Mouse (Mus musculus) adrenal gland, adult (tissue): Measurements from ENCODE around the gene Car2.

ENCODE experiments used
- DNase-seq, 2 experiments: peaks; one replicate each; pipeline ENCODE4 v3.0.0; 2022 to 2023; ENCODE audit warnings: low spot score in 1 of 2; ENCODE audit not compliant: inconsistent age in 2 of 2

Gene Car2

GRCm38 (mm10) chr3:14945627-14946026 is 59.6 kb downstream of the Car2 start:
- DNase-seq, result no peak

DNA sequence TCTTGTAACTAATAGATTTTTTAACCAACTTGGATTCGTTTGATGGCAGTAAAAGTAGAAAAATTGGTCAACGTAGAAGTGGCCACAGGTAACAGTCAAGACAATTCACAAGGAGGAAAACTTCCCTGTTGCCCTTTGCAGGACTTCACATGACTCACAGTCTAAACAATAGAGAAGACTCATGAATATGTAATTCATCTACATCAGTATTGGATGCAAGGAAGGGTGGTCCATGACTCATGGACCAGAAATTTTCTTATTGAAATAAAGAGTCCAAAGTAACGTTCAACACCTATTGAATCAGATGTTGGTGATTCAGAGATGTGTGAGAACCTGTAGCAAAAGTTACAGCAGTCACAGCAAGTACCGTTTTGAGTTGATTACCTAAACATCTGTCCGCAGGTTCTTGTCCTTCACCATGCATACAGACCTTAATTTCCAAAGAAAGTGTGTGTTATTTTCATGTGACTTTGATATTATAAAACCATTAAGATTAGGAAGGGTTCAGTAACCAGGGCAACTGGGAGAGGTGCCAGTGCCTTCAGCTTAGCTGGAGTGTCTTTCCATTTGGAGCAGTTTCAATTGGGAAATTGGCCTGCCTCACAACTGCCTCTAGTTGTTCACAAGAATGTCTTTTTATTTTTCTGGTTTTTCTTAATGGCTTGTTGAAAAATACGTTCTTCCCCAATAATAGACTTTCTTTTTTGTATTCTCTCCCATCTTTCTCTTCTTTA is 62.2 kb downstream of the Car2 start:
- DNase-seq, result peak; percentile 25 to 70

- DNase-seq, result no peak
Measured at GRCm38 (mm10) chr3:14950031-14950430, 64.0 kb downstream of the Car2 start.
